Mouse (Mus musculus) spleen, adult 2 months (tissue): ENCODE measurements at regions not wholly inside any gene's neighbourhood (a gene's known extent, or its start where the extent isn't known, plus 50 kb on each side); places are given as distances from the start of the nearest gene placed in this dataset.

Experiments used
- CTCF ChIP-seq: fragments of 200-500 bp; IDR thresholded peaks from 2 replicates; pipeline ENCODE4 v1.5.1; 2011; ENCODE audit warnings: mild to moderate bottlenecking, inconsistent platforms; ENCODE audit not compliant: insufficient read depth, insufficient read length, insufficient replicate concordance; ENCODE audit errors: extremely low read depth
- POLR2A ChIP-seq: fragments of 200-500 bp; IDR thresholded peaks from 2 replicates; pipeline ENCODE4 v1.6.1; 2011; ENCODE audit warnings: low read depth, low read length, inconsistent platforms

GRCm38 (mm10) chr15:56496355-56496754, 981.1 kb downstream of the Slc22a22 start:
- TF ChIP-seq CTCF (no peak), POLR2A (no peak)
